Mouse (Mus musculus): Measurements from ENCODE around the gene Mgat1. TPM values are rescaled to one million over a fixed set of nuclear protein-coding genes. Genes with fewer than 3 reads are reported as not detected.
"Not testable (repeated sequence)": the region's sequence is repeated elsewhere in the genome, so short reads cannot be mapped to it uniquely, and the experiment has no call there.

Gene Mgat1
- total and polyA plus RNA-seq, 3 experiments: 67.7 to 83.2 (median 80.9) TPM

DNA sequence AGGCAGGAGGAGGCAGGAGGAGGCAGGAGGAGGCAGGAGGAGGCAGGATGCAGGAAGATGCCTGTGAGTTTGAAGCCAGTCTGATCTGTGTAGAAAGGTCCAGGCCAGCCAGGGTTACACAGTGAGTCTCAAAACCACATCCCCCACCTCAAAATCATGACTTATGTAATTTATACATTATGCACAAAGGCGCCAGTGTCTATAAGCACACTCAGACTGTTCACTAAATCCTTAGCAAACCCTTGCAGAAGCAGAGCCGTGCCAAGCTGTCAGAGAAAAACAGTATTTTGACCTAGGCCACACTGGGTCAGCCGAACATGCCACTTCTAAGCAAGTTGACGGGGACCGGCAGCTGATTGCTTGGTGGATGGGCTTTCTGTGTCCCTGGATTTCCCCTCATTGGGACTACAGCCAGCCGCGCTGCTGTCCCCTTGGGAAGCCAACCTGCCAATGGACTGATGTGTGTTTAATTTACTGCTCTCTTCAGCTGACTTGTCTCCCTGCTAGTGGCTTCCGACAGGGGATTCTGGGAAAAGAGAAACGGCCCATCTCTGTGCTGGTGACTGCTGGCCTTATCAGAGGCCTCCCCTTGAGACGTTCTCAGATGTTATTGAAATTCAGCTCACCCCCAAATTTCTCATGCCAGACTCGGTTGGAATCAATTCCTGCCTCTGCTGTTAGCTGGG, 30.0 kb downstream of the Mgat1 start:
- Histone ChIP-seq H3K4me3 (replicated peaks in 1 of 3; ENCODE audit: low read depth in 2 of 3, low read length in 2 of 3, poor library complexity in 1 of 3) (no peak overlapping the region), H3K36me3 (replicated peaks in 1 of 2; ENCODE audit: control insufficient read depth in 1 of 2, insufficient read depth in 1 of 2, low read length in 1 of 2) (peaks cover 0 to 1% of the 10 kb centered on the region in 2 experiments), H3K4me2 (ENCODE audit: insufficient read depth, low read depth, poor library complexity, severe bottlenecking) (no peak overlapping the region), H3K27ac (ENCODE audit: insufficient read depth, low read depth) (no peak overlapping the region), H3K79me2 (replicated peaks; ENCODE audit: control insufficient read depth, extremely low read depth, insufficient read depth, poor library complexity, severe bottlenecking) (no peaks in the 10 kb centered on the region), H3K9me3 (replicated peaks; ENCODE audit: low read length) (no peaks in the 10 kb centered on the region), H3K9ac (ENCODE audit: insufficient read depth, low read depth) (no peak overlapping the region), H3K4me1 (ENCODE audit: control insufficient read depth in 1 of 2, insufficient read depth in 2 of 2) (peaks cover 0 to 3% of the 10 kb centered on the region in 2 experiments; a peak in 2 of 4 replicates), H3K27me3 (replicated peaks) (no peaks in the 10 kb centered on the region)
- TF ChIP-seq SIN3A (IDR thresholded peaks at IDR 0.05; ENCODE audit: low read length): no peak
- no peak for TF ChIP-seq USF1 (IDR thresholded peaks at IDR 0.05; ENCODE audit: low read depth, low read length)
- TF ChIP-seq USF2 (conservative IDR thresholded peaks at IDR 0.05; ENCODE audit: low read depth, low read length): no peak
- no peak for TF ChIP-seq ETS1 (conservative IDR thresholded peaks at IDR 0.05; ENCODE audit: low read depth, low read length)
- no peak for TF ChIP-seq MAX (IDR thresholded peaks at IDR 0.05; ENCODE audit: low read length)
- no peak for TF ChIP-seq MEF2A (IDR thresholded peaks at IDR 0.05; ENCODE audit: borderline replicate concordance, low read depth, low read length)
- TF ChIP-seq CHD1 (IDR thresholded peaks at IDR 0.05; ENCODE audit: low read depth, low read length): no peak
- TF ChIP-seq KAT2A (IDR thresholded peaks at IDR 0.05; ENCODE audit: insufficient replicate concordance, low read length): no peak
- TF ChIP-seq ELF1 (IDR thresholded peaks at IDR 0.05; ENCODE audit: low read depth, low read length): no peak
- TF ChIP-seq RCOR1 (conservative IDR thresholded peaks at IDR 0.05; ENCODE audit: low read depth, low read length): no peak
- DNase-seq (ENCODE audit: extremely low read depth): no peak
- dilution Hi-C loops (cut with MboI; ENCODE audit: extremely low pct_ligation_motif_present, extremely low pct_unique_long_range_greater_than_20kb, low sequenced_read_pairs) (no loop called here), in situ Hi-C loops (cut with MboI; ENCODE audit: low pct_ligation_motif_present, low pct_unique_long_range_greater_than_20kb, low sequenced_read_pairs) (loop anchor here (25.0 kb wide), 1 partner anchor 162 kb away; the partner anchor contains the start of gene Olfr1396)

GRCm38 (mm10) chr11:49278222-49278621, 34.2 kb downstream of the Mgat1 start, which contains the start of gene Olfr1393:
Gene Olfr1393 (plus strand): TSS chr11:49278304.
- Histone ChIP-seq H3K27ac (ENCODE audit: insufficient read depth, low read depth) (no peak within 1 kb of the TSS), H3K4me2 (ENCODE audit: insufficient read depth, low read depth, poor library complexity, severe bottlenecking) (no peak within 1 kb of the TSS), H3K79me2 (replicated peaks; ENCODE audit: control insufficient read depth, extremely low read depth, insufficient read depth, poor library complexity, severe bottlenecking) (no peaks in the 10 kb centered on the region), H3K4me3 (replicated peaks in 1 of 3; ENCODE audit: low read depth in 2 of 3, low read length in 2 of 3, poor library complexity in 1 of 3) (no peak within 1 kb of the TSS), H3K36me3 (replicated peaks in 1 of 2; ENCODE audit: control insufficient read depth in 1 of 2, insufficient read depth in 1 of 2, low read length in 1 of 2) (no peaks in the 10 kb centered on the region), H3K9me3 (replicated peaks; ENCODE audit: low read length) (no peaks in the 10 kb centered on the region), H3K4me1 (ENCODE audit: control insufficient read depth in 1 of 2, insufficient read depth in 2 of 2) (no peaks in the 10 kb centered on the region), H3K27me3 (replicated peaks) (no peaks in the 10 kb centered on the region), H3K9ac (ENCODE audit: insufficient read depth, low read depth) (no peak within 1 kb of the TSS)
- dilution Hi-C loops (cut with MboI; ENCODE audit: extremely low pct_ligation_motif_present, extremely low pct_unique_long_range_greater_than_20kb, low sequenced_read_pairs) (no loop called here), in situ Hi-C loops (cut with MboI; ENCODE audit: low pct_ligation_motif_present, low pct_unique_long_range_greater_than_20kb, low sequenced_read_pairs) (no loop called here)
- TF ChIP-seq RAD21 (IDR thresholded peaks at IDR 0.05; ENCODE audit: low read depth, low read length) (no peak), ELF1 (IDR thresholded peaks at IDR 0.05; ENCODE audit: low read depth, low read length) (no peak), MAZ (IDR thresholded peaks at IDR 0.05; ENCODE audit: low read depth, low read length) (no peak), RCOR1 (conservative IDR thresholded peaks at IDR 0.05; ENCODE audit: low read depth, low read length) (no peak), ZKSCAN1 (IDR thresholded peaks at IDR 0.05; ENCODE audit: borderline replicate concordance, low read depth, low read length) (no peak), EP300 (IDR thresholded peaks at IDR 0.05; ENCODE audit: low read length) (no peak), HCFC1 (IDR thresholded peaks at IDR 0.05; ENCODE audit: low read depth, low read length) (no peak), BHLHE40 (IDR thresholded peaks at IDR 0.05; ENCODE audit: low read depth, low read length) (no peak), USF1 (IDR thresholded peaks at IDR 0.05; ENCODE audit: low read depth, low read length) (no peak)
- no peak for DNase-seq (ENCODE audit: extremely low read depth)

GRCm38 (mm10) chr11:49284982-49285381, 41.0 kb downstream of the Mgat1 start, which contains the start of gene Olfr1392:
Gene Olfr1392 (plus strand): TSS chr11:49285282.
- in situ Hi-C loops (cut with MboI; ENCODE audit: low pct_ligation_motif_present, low pct_unique_long_range_greater_than_20kb, low sequenced_read_pairs): loop anchor here (5.0 kb wide), 1 partner anchor 32 kb away; no protein-coding TSS in a partner anchor
- H3K27ac ChIP-seq (ENCODE audit: insufficient read depth, low read depth); H3K4me3 ChIP-seq (replicated peaks in 1 of 3; ENCODE audit: low read depth in 2 of 3, low read length in 2 of 3, poor library complexity in 1 of 3): not testable (repeated sequence)

More at GRCm38 (mm10) chr11:49284982-49285381, 41.0 kb downstream of the Mgat1 start, which contains the start of gene Olfr1392:
- H3K9me3 ChIP-seq (replicated peaks; ENCODE audit: low read length); DNase-seq (ENCODE audit: extremely low read depth); H3K4me1 ChIP-seq (ENCODE audit: control insufficient read depth in 1 of 2, insufficient read depth in 2 of 2); dilution Hi-C loops (cut with MboI; ENCODE audit: extremely low pct_ligation_motif_present, extremely low pct_unique_long_range_greater_than_20kb, low sequenced_read_pairs); H3K4me2 ChIP-seq (ENCODE audit: insufficient read depth, low read depth, poor library complexity, severe bottlenecking); H3K79me2 ChIP-seq (replicated peaks; ENCODE audit: control insufficient read depth, extremely low read depth, insufficient read depth, poor library complexity, severe bottlenecking); H3K9ac ChIP-seq (ENCODE audit: insufficient read depth, low read depth); H3K36me3 ChIP-seq (replicated peaks in 1 of 2; ENCODE audit: control insufficient read depth in 1 of 2, insufficient read depth in 1 of 2, low read length in 1 of 2); H3K27me3 ChIP-seq (replicated peaks): not testable (repeated sequence)
